Mouse (Mus musculus) spleen, postnatal 36 days (tissue): ENCODE data around the gene Gm14401.
"Not testable (repeated sequence)": the region's sequence is repeated elsewhere in the genome, so short reads cannot be mapped to it uniquely, and the experiment has no call there.

Source experiments
- DNase-seq, 2 experiments: peaks; one replicate each; pipeline ENCODE4 v3.0.0; 2022; ENCODE audit warnings: low spot score in 2 of 2, mixed read lengths in 1 of 2

Gene Gm14401

DNA sequence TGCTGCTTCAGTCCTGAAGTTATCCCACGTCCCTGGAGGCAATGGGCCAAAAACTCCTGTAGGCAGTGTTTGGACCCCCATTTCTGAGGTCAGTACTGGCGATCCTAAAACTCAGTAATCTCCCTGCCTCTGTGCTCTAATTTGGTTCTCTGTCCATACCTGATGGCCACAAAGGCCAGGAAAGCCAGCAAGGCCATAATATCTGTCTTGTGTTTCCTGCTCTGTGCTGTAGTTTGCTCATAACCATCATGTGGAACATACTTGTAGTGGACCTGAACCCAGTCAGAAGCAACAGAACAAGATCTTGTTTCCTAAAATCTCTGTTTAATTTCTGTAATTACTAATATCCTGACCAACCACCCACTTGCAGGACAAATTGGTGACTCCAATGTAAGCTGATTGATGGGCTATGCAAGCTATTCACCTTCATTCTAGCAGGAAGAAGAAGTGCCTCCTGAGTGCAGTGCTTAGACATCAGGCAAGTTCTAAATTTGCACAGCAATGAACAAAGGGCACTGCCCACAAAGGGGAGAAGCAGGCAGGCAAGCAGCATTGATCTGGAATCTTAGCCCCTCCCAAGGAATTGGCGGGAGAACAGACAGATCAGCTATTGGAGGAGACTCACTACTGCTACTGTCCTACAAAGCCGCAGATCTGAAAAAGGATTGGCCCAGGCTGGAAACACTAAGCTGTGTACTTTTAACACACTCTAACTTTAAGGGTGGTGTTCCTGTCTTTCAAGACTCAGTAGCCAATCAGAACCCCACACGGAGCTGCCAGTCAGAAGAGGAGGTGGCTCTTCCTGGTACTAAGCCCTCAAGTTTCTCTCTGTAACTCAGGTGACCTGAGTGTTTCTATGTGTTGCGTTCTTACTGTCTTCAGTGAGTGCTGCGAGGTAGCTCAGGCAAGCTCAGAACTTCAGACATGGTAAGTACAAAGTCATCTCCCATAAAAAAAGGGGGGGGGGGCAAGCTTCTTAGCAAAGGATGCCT lies at the start of gene Gm14401:
Gm14401 (plus strand) TSS at position 889 of the 992 bp plus-strand sequence.
- not testable (repeated sequence) for DNase-seq

DNA sequence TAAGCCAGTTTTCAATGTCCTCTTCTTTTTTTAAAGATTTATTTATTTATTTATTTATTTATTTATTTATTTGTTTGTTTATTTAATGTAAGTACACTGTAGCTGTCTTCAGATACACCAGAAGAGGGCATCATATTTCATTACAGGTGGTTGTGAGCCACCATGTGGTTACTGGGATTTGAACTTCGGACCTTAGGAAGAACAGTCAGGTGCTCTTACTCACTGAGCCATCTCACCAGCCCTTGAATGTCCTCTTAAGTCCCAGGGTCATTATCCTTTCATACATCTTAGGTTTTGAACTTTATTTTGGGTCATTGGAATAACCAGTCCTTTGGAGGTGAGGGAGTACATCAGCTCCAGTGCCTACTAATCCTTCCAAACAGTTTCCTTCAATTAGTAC lies 1.3 kb upstream of the Gm14401 start:
- not testable (repeated sequence) for DNase-seq

DNA sequence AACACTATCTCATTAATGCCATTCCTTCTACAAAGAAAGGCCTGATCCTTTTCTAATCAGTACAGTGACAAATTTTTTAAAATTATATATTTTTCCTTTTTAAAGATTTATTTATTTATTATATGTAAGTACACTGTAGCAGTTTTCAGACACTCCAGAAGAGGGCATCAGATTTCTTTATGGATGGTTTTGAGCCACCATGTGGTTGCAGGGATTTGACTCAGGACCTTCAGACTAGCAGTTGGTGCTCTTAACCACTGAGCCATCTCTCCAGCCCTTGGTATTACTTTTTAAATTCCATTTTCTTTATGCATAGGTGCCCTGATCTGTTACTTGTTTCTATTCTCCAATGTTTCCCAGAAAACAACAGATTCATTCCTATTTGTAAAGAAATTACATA lies 895 bp downstream of the Gm14401 start:
- not testable (repeated sequence) for DNase-seq

DNA sequence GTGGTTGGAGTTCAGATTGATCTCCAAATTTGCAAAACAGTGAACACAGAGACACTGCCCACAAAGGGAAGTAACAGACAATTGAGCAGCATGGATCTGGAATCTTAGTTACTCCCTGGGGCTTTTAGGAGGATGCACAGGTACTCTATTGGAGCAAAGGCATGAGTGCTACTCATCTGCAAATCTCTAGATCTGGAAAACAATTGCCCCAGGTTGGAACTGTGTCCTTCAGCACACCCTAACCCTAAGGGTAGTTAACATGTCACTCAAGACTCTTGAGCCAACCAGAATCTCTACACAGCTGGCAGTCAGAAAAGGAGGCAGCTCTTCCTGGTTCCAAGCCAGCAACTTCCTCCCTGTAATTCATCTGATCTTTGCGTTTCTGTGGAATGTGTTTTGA lies 5.7 kb downstream of the Gm14401 start:
- not testable (repeated sequence) for DNase-seq

- DNase-seq = not testable (repeated sequence)
Observed at GRCm38 (mm10) chr2:177109086-177109485, 35.0 kb downstream of the Gm14401 start.

GRCm38 (mm10) chr2:177129097-177129496 lies 55.0 kb downstream of the Gm14401 start:
- DNase-seq = not testable (repeated sequence)
